Mouse (Mus musculus) limb, embryonic 12.5 days (tissue): ENCODE data around the gene Ptov1. TPM values are rescaled to one million over a fixed set of nuclear protein-coding genes. Genes with fewer than 3 reads are reported as not detected.

ENCODE experiments used
- ATAC-seq: fragments of 200-750 bp; cut with Nextera tagmentation; 2 replicates; pipeline ENCODE4 v1.8.0; 2017; ENCODE audit warnings: low read depth, moderate TSS enrichment; ENCODE audit not compliant: insufficient number of reproducible peaks, insufficient read depth, low FRiP score, low TSS enrichment
- H3K27ac ChIP-seq: fragments of 300-500 bp; sonication (generic); 2 replicates; pipeline ENCODE4 v1.5.1; 2016; ENCODE audit warnings: mild to moderate bottlenecking, moderate library complexity
- H3K27me3 ChIP-seq: fragments of 300-500 bp; sonication (generic); 2 replicates; pipeline ENCODE4 v1.6.1; 2016; ENCODE audit warnings: mild to moderate bottlenecking, moderate library complexity
- H3K36me3 ChIP-seq: fragments of 300-500 bp; sonication (generic); 2 replicates; pipeline ENCODE4 v1.6.1; 2016; ENCODE audit warnings: mild to moderate bottlenecking, moderate library complexity
- H3K4me1 ChIP-seq: fragments of 300-500 bp; sonication (generic); replicated peaks from 2 replicates; pipeline ENCODE4 v1.6.1; 2016
- H3K4me2 ChIP-seq: fragments of 300-500 bp; sonication (generic); 2 replicates; pipeline ENCODE4 v1.6.1; 2016; ENCODE audit warnings: mild to moderate bottlenecking, moderate library complexity
- H3K4me3 ChIP-seq: fragments of 300-500 bp; sonication (generic); replicated peaks from 2 replicates; pipeline ENCODE4 v1.5.1; 2016; ENCODE audit warnings: mild to moderate bottlenecking
- H3K9ac ChIP-seq: fragments of 300-500 bp; sonication (generic); replicated peaks from 2 replicates; pipeline ENCODE4 v1.6.1; 2016; ENCODE audit warnings: mild to moderate bottlenecking, moderate library complexity
- H3K9me3 ChIP-seq: fragments of 300-500 bp; sonication (generic); 2 replicates; pipeline ENCODE4 v1.6.1; 2016; ENCODE audit warnings: mild to moderate bottlenecking, moderate library complexity
- WGBS: fragments of 180-500 bp; shearing (Covaris S2); methylation state at CpG from one replicate; pipeline ENCODE4 v1.1.7; 2016; 5-methylcytosine and 5-hydroxymethylcytosine counted together
- polyA plus RNA-seq: library from polyadenylated mRNA; unstranded; fragments of >200 nt; fragmentation: Nextera tagmentation; extraction: Ambion mirVana; gene quantifications from 2 replicates; pipeline ENCODE4 v1.2.1, GENCODE M21; 2016

The Ptov1 gene
- polyA plus RNA-seq, 1 experiment from 2014 or later, result 615 TPM

- Histone ChIP-seq H3K4me2 (peak overlapping the region; percentile 92), H3K4me3 (peak overlapping the region; percentile 94), H3K9ac (peak overlapping the region; percentile 44), H3K27ac (0 out of 2 replicates have a peak overlapping the region, but pooled peaks have one; percentile 62), H3K27me3 (no peaks in the 10 kb centered on the region), H3K36me3 (peaks cover 54% of the 10 kb centered on the region), H3K4me1 (peaks cover 46% of the 10 kb centered on the region), H3K9me3 (no peaks in the 10 kb centered on the region)
- no peak for ATAC-seq
- 70% methylated on average over 17 of the region's 19 CpGs for WGBS
These were observed 2.4 kb downstream of the Ptov1 start for GRCm38 (mm10) chr7:44867010-44867702.

GRCm38 (mm10) chr7:44866276-44867009, 3.1 kb downstream of the Ptov1 start:
- H3K27me3 ChIP-seq, result no peaks in the 10 kb centered on the region
- no peaks in the 10 kb centered on the region for H3K9me3 ChIP-seq
- peaks cover 61% of the 10 kb centered on the region for H3K36me3 ChIP-seq
- H3K4me2 ChIP-seq, result peak overlapping the region; percentile 92
- H3K4me3 ChIP-seq, result peak overlapping the region; percentile 94
- peak overlapping the region; percentile 44; the same call in 1 of the 2 replicates for H3K9ac ChIP-seq
- 68% methylated on average over 15 of the region's 15 CpGs for WGBS
- H3K4me1 ChIP-seq, result peaks cover 46% of the 10 kb centered on the region
- H3K27ac ChIP-seq, result peak overlapping the region; percentile 45; the same call in 1 of the 2 replicates
- ATAC-seq, result no peak

DNA sequence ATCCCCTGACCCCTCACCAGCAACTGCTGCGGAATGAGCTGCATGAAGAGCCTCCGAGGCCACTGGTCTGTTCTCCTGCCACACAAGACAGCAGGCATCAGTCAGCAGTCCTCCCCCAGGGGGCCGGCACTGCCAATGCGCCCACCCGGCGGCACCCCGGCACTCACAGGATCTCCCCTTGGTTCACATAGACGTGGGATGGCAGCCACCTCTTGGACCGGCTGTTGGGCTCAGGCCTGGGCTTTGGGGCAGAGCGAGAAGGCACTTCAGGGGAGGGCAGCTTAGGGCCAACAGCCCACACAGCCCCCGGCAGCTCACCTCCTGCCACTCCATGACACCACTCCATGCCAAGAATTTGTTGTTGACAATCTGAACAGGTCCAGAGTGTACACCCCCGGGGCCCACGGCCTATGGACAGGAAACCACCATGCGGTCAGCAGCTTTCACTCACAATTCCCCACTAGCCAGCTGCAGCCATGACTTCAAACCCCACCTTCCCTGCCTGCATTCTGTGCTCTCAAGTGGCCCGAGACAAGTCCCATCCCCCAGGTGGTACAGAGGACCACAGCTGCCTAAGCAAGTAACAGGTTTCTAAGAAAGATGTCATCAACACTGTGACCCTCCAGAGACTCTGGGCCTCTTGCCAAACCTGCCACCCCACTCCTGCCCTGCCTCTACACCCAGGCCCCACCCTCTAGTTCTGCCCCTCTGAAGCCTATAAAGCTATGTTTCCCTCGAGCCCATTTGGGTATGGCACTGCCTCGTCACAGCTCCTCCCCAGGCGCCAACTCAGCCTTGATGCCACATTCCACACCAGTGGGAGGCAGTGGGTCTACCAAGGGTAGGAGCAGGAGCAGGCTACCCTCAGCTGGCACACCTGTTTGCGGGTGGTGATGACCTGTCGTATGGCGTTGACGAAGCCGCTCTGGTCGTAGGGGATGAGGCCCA, 4.7 kb downstream of the Ptov1 start:
- peaks cover 70% of the 10 kb centered on the region for H3K36me3 ChIP-seq
- no peaks in the 10 kb centered on the region for H3K9me3 ChIP-seq
- 0 out of 2 replicates have a peak overlapping the region, but pooled peaks have one; percentile 12 for H3K27ac ChIP-seq
- no peaks in the 10 kb centered on the region for H3K27me3 ChIP-seq
- no peak overlapping the region for H3K4me2 ChIP-seq
- WGBS, result 85% methylated on average over 24 of the region's 24 CpGs
- H3K4me1 ChIP-seq, result peaks cover 41% of the 10 kb centered on the region
- no peak overlapping the region for H3K4me3 ChIP-seq
- no peak overlapping the region for H3K9ac ChIP-seq
- no peak for ATAC-seq

- no peaks in the 10 kb centered on the region for H3K27me3 ChIP-seq
- no peak overlapping the region; the same call in 1 of the 2 replicates for H3K9ac ChIP-seq
- WGBS, result 88% methylated on average over 11 of the region's 11 CpGs
- no peaks in the 10 kb centered on the region for H3K9me3 ChIP-seq
- H3K4me3 ChIP-seq, result no peak overlapping the region
- peaks cover 41% of the 10 kb centered on the region for H3K4me1 ChIP-seq
- no peak overlapping the region for H3K27ac ChIP-seq
- H3K36me3 ChIP-seq, result peaks cover 75% of the 10 kb centered on the region
- H3K4me2 ChIP-seq, result no peak overlapping the region
- ATAC-seq, result no peak
These were observed 5.5 kb downstream of the Ptov1 start for GRCm38 (mm10) chr7:44863982-44864494.

- H3K27me3 ChIP-seq, result no peaks in the 10 kb centered on the region
- no peaks in the 10 kb centered on the region for H3K9me3 ChIP-seq
- no peak overlapping the region for H3K27ac ChIP-seq
- peaks cover 77% of the 10 kb centered on the region for H3K36me3 ChIP-seq
- no peak overlapping the region for H3K4me2 ChIP-seq
- H3K4me3 ChIP-seq, result no peak overlapping the region
- H3K9ac ChIP-seq, result no peak overlapping the region
- 88% methylated on average over 14 of the region's 14 CpGs for WGBS
- ATAC-seq, result no peak
- peaks cover 43% of the 10 kb centered on the region for H3K4me1 ChIP-seq
These were observed 6.4 kb downstream of the Ptov1 start for GRCm38 (mm10) chr7:44863210-44863609.

DNA sequence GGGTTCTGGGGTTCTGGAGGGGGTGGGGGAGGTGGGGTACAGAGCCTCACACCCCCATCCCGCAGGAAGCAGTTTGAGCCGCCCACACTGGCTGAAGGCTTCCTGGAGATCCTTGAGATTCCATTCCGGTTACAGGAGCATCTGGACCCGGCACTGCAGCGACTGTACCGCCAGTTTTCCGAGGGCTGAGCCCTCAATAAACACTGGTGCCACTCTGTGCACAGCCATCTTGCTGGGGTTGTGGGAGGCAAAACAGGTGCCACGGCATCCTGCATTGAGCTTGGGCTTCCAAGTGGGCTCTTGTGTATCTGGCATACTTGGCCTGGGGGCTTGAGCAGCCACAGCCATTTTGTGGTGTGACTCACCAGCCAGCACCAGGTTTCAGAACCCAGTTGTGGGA, 7.2 kb downstream of the Ptov1 start:
- H3K9ac ChIP-seq, result no peak overlapping the region
- H3K27me3 ChIP-seq, result no peaks in the 10 kb centered on the region
- H3K27ac ChIP-seq, result no peak overlapping the region
- H3K4me1 ChIP-seq, result peaks cover 43% of the 10 kb centered on the region
- 89% methylated on average over 8 of the region's 8 CpGs for WGBS
- ATAC-seq, result no peak
- H3K9me3 ChIP-seq, result no peaks in the 10 kb centered on the region
- H3K4me2 ChIP-seq, result no peak overlapping the region
- peaks cover 76% of the 10 kb centered on the region for H3K36me3 ChIP-seq
- H3K4me3 ChIP-seq, result no peak overlapping the region

DNA sequence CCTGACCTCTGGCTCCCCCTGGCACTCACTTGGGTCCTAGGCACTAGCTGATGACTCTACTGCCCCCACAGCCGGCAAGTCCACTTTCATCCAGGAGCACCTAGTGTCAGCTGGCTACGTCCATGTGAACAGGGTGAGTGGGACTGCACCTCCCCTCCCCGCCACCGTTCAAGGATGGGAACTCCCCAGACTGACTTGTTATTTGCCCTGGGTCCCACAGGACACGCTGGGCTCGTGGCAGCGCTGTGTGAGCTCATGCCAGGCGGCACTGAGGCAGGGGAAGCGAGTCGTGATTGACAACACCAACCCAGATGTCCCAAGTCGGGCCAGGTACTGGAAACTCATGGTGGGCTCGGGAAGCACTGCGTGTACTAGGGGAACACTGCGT, 8.2 kb downstream of the Ptov1 start:
- no peak for ATAC-seq
- 0 out of 2 replicates have a peak overlapping the region, but pooled peaks have one; percentile 64 for H3K27ac ChIP-seq
- peaks cover 37% of the 10 kb centered on the region for H3K4me1 ChIP-seq
- H3K36me3 ChIP-seq, result peaks cover 66% of the 10 kb centered on the region
- no peak overlapping the region for H3K4me2 ChIP-seq
- 86% methylated on average over 14 of the region's 14 CpGs for WGBS
- no peaks in the 10 kb centered on the region for H3K27me3 ChIP-seq
- no peak overlapping the region for H3K9ac ChIP-seq
- no peaks in the 10 kb centered on the region for H3K9me3 ChIP-seq
- H3K4me3 ChIP-seq, result no peak overlapping the region

DNA sequence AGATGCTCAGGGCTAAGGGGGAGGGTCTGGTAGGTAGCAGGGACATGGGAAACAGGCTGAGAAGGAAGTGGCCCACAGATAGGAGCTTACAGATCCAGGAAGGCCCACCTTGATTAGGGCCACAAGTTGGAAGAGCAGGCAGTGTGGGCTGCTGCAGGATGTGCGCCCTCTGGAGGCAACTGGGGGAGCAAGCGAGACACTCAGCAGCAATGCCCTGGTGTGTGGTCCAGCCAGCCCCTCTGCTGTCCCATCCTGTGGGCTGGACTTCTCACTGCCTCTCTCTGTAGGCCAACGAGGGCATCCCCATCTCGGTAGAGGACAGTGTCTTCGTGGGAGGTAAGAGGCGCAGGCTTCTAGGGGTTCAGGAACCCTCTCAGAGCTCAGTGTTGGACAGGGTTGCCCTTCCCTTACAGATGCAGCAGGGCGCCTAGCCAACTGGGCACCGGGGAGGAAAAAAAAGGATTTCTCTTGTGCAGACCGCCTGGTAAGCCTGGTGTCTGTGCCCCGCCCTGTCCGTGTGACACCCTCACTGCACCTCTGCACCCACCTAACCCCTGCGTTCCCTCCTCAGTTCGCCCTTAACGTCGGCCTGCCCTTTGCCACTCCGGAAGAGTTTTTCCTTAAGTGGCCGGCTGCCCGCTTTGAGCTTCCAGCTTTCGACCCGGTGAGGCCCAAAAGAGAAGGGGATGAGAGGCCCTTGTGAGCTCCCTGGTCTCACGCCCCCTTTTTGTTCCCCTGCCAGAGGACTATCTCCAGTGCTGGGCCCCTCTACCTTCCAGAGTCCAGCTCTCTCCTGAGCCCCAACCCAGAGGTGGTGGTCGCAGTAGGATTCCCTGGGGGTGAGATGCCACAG, 8.8 kb downstream of the Ptov1 start:
- 63% methylated on average over 22 of the region's 22 CpGs for WGBS
- Histone ChIP-seq H3K9me3 (no peaks in the 10 kb centered on the region), H3K9ac (no peak overlapping the region), H3K36me3 (peaks cover 59% of the 10 kb centered on the region), H3K27ac (peak overlapping the region; percentile 64), H3K4me3 (no peak overlapping the region), H3K4me1 (peaks cover 33% of the 10 kb centered on the region), H3K27me3 (no peaks in the 10 kb centered on the region), H3K4me2 (no peak overlapping the region)
- ATAC-seq, result no peak

DNA sequence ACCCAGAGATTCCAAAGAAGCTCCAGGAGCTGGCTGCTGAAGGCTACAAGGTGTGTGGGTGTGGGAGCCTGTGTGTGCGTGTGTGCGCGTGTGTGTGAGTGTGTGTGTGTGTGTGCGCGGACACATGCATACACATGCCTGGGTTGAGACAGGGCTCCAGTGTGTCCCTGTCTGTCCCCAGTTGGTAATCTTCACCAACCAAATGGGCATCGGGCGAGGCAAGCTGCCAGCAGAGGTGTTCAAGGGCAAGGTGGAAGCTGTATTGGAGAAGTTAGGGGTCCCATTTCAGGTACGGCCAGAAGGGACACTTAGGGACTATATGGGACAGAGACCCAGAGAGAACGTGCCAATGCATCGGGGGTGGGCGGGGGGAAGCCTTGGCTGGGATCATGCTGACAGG, 9.7 kb downstream of the Ptov1 start:
- peaks cover 50% of the 10 kb centered on the region for H3K36me3 ChIP-seq

DNA sequence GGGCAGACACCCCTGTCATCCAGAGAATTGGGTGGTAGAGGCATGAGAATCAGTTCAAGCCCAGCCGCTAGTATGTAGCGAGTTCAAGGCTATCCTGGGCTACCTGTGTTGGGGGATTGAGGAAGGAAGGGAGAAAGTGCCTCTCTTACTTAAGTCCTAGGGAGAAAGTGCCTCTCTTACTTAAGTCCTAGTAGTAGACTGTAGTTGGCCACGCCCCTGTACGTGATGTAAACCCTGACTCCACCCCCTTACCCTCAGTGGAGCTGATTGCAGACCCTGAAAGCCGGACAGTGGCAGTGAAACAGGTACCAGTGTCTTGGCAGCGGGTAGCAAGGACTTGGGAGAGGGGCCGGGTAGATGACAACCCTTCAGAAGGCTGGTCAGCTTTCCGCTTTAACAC, 11.7 kb downstream of the Ptov1 start:
- Histone ChIP-seq H3K4me2 (peak overlapping the region; percentile 88), H3K9me3 (no peaks in the 10 kb centered on the region), H3K4me3 (peak overlapping the region; percentile 67), H3K27ac (peak overlapping the region; percentile 50; the same call in 1 of the 2 replicates), H3K27me3 (no peaks in the 10 kb centered on the region), H3K9ac (peak overlapping the region; percentile 73; the same call in 1 of the 2 replicates), H3K36me3 (peaks cover 33% of the 10 kb centered on the region), H3K4me1 (peaks cover 45% of the 10 kb centered on the region)
- 23% methylated on average over 8 of the region's 8 CpGs for WGBS
- ATAC-seq, result no peak

More for the DNA sequence above, 9.7 kb downstream of the Ptov1 start:
- WGBS, result 92% methylated on average over 11 of the region's 11 CpGs
- Histone ChIP-seq H3K9me3 (no peaks in the 10 kb centered on the region), H3K4me2 (no peak overlapping the region), H3K4me1 (peaks cover 30% of the 10 kb centered on the region), H3K27me3 (no peaks in the 10 kb centered on the region), H3K27ac (no peak overlapping the region), H3K9ac (no peak overlapping the region), H3K4me3 (no peak overlapping the region)
- ATAC-seq, result no peak
